Mouse (Mus musculus): ENCODE results near the gene Unc119b. TPM values are rescaled to one million over a fixed set of nuclear protein-coding genes. Genes with fewer than 3 reads are reported as not detected.
"Not testable (repeated sequence)": the region's sequence is repeated elsewhere in the genome, so short reads cannot be mapped to it uniquely, and the experiment has no call there.

Unc119b gene
- polyA plus RNA-seq, 1 experiment from 2014 or later, result 22.2 TPM

- 31% methylated on average over 8 of the region's 8 CpGs for WGBS
- H3K27ac ChIP-seq (ENCODE audit: low read length), result peak overlapping the region; percentile 66
- H3K4me2 ChIP-seq (ENCODE audit: low read depth, low read length), result no peak overlapping the region
- peak overlapping the region; percentile 19; the same call in 1 of the 2 replicates for H3K9ac ChIP-seq (ENCODE audit: low read length)
- ATAC-seq (ENCODE audit: insufficient read depth, low FRiP score), result no peak
- peaks cover 44% of the 10 kb centered on the region for H3K4me1 ChIP-seq (ENCODE audit: control insufficient read depth, insufficient read depth, low read length)
- H3K27me3 ChIP-seq (ENCODE audit: control insufficient read depth, insufficient read depth, low read length), result no peaks in the 10 kb centered on the region
- H3K4me3 ChIP-seq (replicated peaks; ENCODE audit: low read length), result no peak overlapping the region
- no peaks in the 10 kb centered on the region for H3K9me3 ChIP-seq (replicated peaks; ENCODE audit: control insufficient read depth, low read length)
- H3K36me3 ChIP-seq (ENCODE audit: control insufficient read depth, insufficient read depth, low read length), result peaks cover 18% of the 10 kb centered on the region
Measured at GRCm38 (mm10) chr5:115152132-115152956, 17.6 kb upstream of the Unc119b start.

- Histone ChIP-seq H3K4me2 (ENCODE audit: low read depth, low read length) (no peak overlapping the region), H3K27ac (ENCODE audit: low read length) (no peak overlapping the region)
- WGBS, result 83% methylated on average over 13 of the region's 13 CpGs
Measured at GRCm38 (mm10) chr5:115151457-115151856, 16.7 kb upstream of the Unc119b start.

GRCm38 (mm10) chr5:115150991-115151390, 16.2 kb upstream of the Unc119b start:
- no peaks in the 10 kb centered on the region for H3K9me3 ChIP-seq (replicated peaks; ENCODE audit: control insufficient read depth, low read length)
- peaks cover 18% of the 10 kb centered on the region for H3K36me3 ChIP-seq (ENCODE audit: control insufficient read depth, insufficient read depth, low read length)
- H3K4me1 ChIP-seq (ENCODE audit: control insufficient read depth, insufficient read depth, low read length), result peaks cover 36% of the 10 kb centered on the region
- 83% methylated on average over 5 of the region's 5 CpGs for WGBS
- ATAC-seq (ENCODE audit: insufficient read depth, low FRiP score), result no peak
- H3K4me2 ChIP-seq (ENCODE audit: low read depth, low read length), result no peak overlapping the region
- H3K4me3 ChIP-seq (replicated peaks; ENCODE audit: low read length), result no peak overlapping the region
- H3K9ac ChIP-seq (ENCODE audit: low read length), result no peak overlapping the region
- no peak overlapping the region for H3K27ac ChIP-seq (ENCODE audit: low read length)
- H3K27me3 ChIP-seq (ENCODE audit: control insufficient read depth, insufficient read depth, low read length), result no peaks in the 10 kb centered on the region

More at GRCm38 (mm10) chr5:115151457-115151856, 16.7 kb upstream of the Unc119b start:
- Histone ChIP-seq H3K36me3 (ENCODE audit: control insufficient read depth, insufficient read depth, low read length) (peaks cover 18% of the 10 kb centered on the region), H3K27me3 (ENCODE audit: control insufficient read depth, insufficient read depth, low read length) (no peaks in the 10 kb centered on the region), H3K9ac (ENCODE audit: low read length) (no peak overlapping the region), H3K4me3 (replicated peaks; ENCODE audit: low read length) (no peak overlapping the region), H3K4me1 (ENCODE audit: control insufficient read depth, insufficient read depth, low read length) (peaks cover 41% of the 10 kb centered on the region), H3K9me3 (replicated peaks; ENCODE audit: control insufficient read depth, low read length) (no peaks in the 10 kb centered on the region)
- ATAC-seq (ENCODE audit: insufficient read depth, low FRiP score), result no peak

GRCm38 (mm10) chr5:115149675-115150459, 15.1 kb upstream of the Unc119b start:
- Histone ChIP-seq H3K4me2 (ENCODE audit: low read depth, low read length) (no peak overlapping the region), H3K27ac (ENCODE audit: low read length) (no peak overlapping the region), H3K36me3 (ENCODE audit: control insufficient read depth, insufficient read depth, low read length) (peaks cover 18% of the 10 kb centered on the region), H3K9me3 (replicated peaks; ENCODE audit: control insufficient read depth, low read length) (no peaks in the 10 kb centered on the region), H3K4me1 (ENCODE audit: control insufficient read depth, insufficient read depth, low read length) (peaks cover 25% of the 10 kb centered on the region), H3K27me3 (ENCODE audit: control insufficient read depth, insufficient read depth, low read length) (no peaks in the 10 kb centered on the region), H3K4me3 (replicated peaks; ENCODE audit: low read length) (no peak overlapping the region), H3K9ac (ENCODE audit: low read length) (no peak overlapping the region)
- no peak for ATAC-seq (ENCODE audit: insufficient read depth, low FRiP score)
- 93% methylated on average over 14 of the region's 14 CpGs for WGBS

- H3K4me3 ChIP-seq (replicated peaks; ENCODE audit: low read length); H3K9ac ChIP-seq (ENCODE audit: low read length); ATAC-seq (ENCODE audit: insufficient read depth, low FRiP score); H3K9me3 ChIP-seq (replicated peaks; ENCODE audit: control insufficient read depth, low read length); H3K27me3 ChIP-seq (ENCODE audit: control insufficient read depth, insufficient read depth, low read length); H3K27ac ChIP-seq (ENCODE audit: low read length); H3K4me2 ChIP-seq (ENCODE audit: low read depth, low read length): not testable (repeated sequence)
- Histone ChIP-seq H3K4me1 (ENCODE audit: control insufficient read depth, insufficient read depth, low read length) (peaks cover 15% of the 10 kb centered on the region), H3K36me3 (ENCODE audit: control insufficient read depth, insufficient read depth, low read length) (peaks cover 20% of the 10 kb centered on the region)
- no CpG with 5 or more reads among the region's 1 CpGs for WGBS
Measured at GRCm38 (mm10) chr5:115148872-115149271, 14.1 kb upstream of the Unc119b start.

- H3K27me3 ChIP-seq (ENCODE audit: control insufficient read depth, insufficient read depth, low read length), result no peaks in the 10 kb centered on the region
- ATAC-seq (ENCODE audit: insufficient read depth, low FRiP score), result no peak
- H3K4me1 ChIP-seq (ENCODE audit: control insufficient read depth, insufficient read depth, low read length), result peaks cover 10% of the 10 kb centered on the region
- H3K9ac ChIP-seq (ENCODE audit: low read length), result no peak overlapping the region
- no peak overlapping the region for H3K4me2 ChIP-seq (ENCODE audit: low read depth, low read length)
- H3K36me3 ChIP-seq (ENCODE audit: control insufficient read depth, insufficient read depth, low read length), result peaks cover 22% of the 10 kb centered on the region
- no peak overlapping the region for H3K4me3 ChIP-seq (replicated peaks; ENCODE audit: low read length)
- 91% methylated on average over 8 of the region's 8 CpGs for WGBS
- H3K9me3 ChIP-seq (replicated peaks; ENCODE audit: control insufficient read depth, low read length), result no peaks in the 10 kb centered on the region
- no peak overlapping the region for H3K27ac ChIP-seq (ENCODE audit: low read length)
Measured at GRCm38 (mm10) chr5:115148378-115148777, 13.6 kb upstream of the Unc119b start.

- Histone ChIP-seq H3K4me2 (ENCODE audit: low read depth, low read length) (no peak overlapping the region), H3K36me3 (ENCODE audit: control insufficient read depth, insufficient read depth, low read length) (peaks cover 22% of the 10 kb centered on the region), H3K9me3 (replicated peaks; ENCODE audit: control insufficient read depth, low read length) (no peaks in the 10 kb centered on the region), H3K27me3 (ENCODE audit: control insufficient read depth, insufficient read depth, low read length) (no peaks in the 10 kb centered on the region), H3K4me3 (replicated peaks; ENCODE audit: low read length) (no peak overlapping the region), H3K27ac (ENCODE audit: low read length) (no peak overlapping the region), H3K4me1 (ENCODE audit: control insufficient read depth, insufficient read depth, low read length) (peaks cover under 1% of the 10 kb centered on the region; the same call in 1 of the 2 replicates), H3K9ac (ENCODE audit: low read length) (no peak overlapping the region)
- WGBS, result 72% methylated on average over 3 of the region's 3 CpGs
- ATAC-seq (ENCODE audit: insufficient read depth, low FRiP score), result no peak
Measured at GRCm38 (mm10) chr5:115147388-115147787, 12.6 kb upstream of the Unc119b start.

GRCm38 (mm10) chr5:115146747-115147130, 12.0 kb upstream of the Unc119b start:
- no peaks in the 10 kb centered on the region for H3K4me1 ChIP-seq (ENCODE audit: control insufficient read depth, insufficient read depth, low read length)
- H3K4me3 ChIP-seq (replicated peaks; ENCODE audit: low read length), result no peak overlapping the region

More at GRCm38 (mm10) chr5:115146747-115147130, 12.0 kb upstream of the Unc119b start:
- Histone ChIP-seq H3K9me3 (replicated peaks; ENCODE audit: control insufficient read depth, low read length) (no peaks in the 10 kb centered on the region), H3K36me3 (ENCODE audit: control insufficient read depth, insufficient read depth, low read length) (peaks cover 22% of the 10 kb centered on the region), H3K27ac (ENCODE audit: low read length) (no peak overlapping the region), H3K27me3 (ENCODE audit: control insufficient read depth, insufficient read depth, low read length) (no peaks in the 10 kb centered on the region), H3K4me2 (ENCODE audit: low read depth, low read length) (no peak overlapping the region), H3K9ac (ENCODE audit: low read length) (no peak overlapping the region)
- no peak for ATAC-seq (ENCODE audit: insufficient read depth, low FRiP score)

All from stomach, embryonic 16.5 days (tissue).